Mouse (Mus musculus) 3T3-L1 (cell line): ENCODE measurements at regions not wholly inside any gene's neighbourhood (a gene's known extent, or its start where the extent isn't known, plus 50 kb on each side); places are given as distances from the start of the nearest gene placed in this dataset.

ENCODE experiments used
- DNase-seq: peaks from one replicate; pipeline ENCODE4 v3.0.0-alpha.2; 2015; ENCODE audit warnings: low read depth, low spot score

DNA sequence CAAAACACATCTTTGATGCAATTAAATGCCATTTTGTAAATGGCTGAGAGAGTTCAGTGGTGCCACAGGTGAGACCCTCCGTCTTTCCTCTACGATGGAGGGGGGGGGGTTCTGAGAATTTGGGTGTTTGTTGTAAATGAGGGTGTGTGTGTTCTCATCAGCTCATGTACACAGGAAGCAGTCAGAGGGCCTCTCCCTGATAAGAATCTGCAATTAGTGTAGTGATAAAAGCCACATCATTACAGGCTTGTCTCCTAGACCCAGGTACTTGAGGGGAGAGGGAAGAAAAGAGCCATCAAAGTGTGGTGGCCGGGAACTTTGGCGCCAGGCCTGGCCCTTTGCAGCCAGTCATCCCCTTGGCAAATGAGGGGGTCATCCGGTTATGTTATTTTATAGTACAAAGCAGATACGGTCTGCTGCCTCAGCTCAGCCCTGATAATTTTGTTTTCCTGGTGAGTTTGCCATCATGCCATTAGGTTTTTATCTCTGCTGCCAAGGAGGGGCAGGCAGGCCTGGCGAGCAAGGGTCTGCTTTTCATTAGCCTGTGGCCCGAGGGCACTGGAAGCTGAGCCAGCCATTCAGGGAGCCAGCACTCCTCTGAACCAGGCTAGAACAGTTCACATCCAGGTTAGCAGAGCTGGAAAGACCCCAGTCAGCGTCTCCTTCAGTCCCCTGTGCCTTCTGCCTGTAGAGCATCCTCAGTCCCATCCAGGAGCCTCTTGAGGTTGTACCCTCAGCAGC lies 59.7 kb downstream of the H2al1j start:
- DNase-seq, result peak; percentile 11

DNA sequence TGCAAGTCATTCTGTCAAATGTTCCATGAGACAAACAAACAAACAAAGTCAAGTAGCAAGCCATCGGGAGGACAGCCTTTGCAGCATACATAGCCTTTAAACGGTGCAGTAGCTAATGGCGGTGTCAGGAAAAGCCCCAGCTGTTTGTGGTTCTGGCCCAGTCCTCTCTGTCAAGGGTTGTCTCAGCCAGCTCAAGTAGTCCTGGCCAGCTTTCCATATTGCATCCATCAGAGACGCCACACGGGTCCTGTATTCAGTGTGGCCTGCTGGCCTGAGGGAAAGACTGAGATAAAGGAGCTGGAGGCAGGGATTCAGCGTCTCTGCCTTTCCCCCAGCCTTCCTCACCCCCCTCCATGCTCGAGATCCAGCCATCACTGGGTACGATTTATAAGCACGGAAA lies 61.2 kb downstream of the H2al1j start:
- DNase-seq, result no peak

DNA sequence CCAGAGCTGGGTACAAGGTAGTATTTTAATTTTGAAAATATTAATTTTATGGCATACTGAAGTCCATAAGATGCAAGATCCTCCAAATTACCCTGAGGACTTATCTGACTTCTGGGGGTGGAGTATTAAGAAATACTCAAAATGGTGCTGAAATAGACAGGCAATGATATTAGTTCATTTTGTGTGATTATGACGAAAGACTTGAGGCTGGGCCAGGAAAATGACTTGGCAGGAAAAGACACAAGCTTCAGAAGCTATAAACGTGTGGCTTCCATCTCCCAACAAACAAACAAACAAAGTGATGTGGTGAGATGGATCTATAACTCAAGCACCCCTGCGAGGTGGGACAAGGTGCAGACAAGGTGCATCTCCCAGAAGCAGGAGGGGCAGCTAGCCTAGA lies 72.8 kb downstream of the H2al1j start:
- no peak for DNase-seq

DNA sequence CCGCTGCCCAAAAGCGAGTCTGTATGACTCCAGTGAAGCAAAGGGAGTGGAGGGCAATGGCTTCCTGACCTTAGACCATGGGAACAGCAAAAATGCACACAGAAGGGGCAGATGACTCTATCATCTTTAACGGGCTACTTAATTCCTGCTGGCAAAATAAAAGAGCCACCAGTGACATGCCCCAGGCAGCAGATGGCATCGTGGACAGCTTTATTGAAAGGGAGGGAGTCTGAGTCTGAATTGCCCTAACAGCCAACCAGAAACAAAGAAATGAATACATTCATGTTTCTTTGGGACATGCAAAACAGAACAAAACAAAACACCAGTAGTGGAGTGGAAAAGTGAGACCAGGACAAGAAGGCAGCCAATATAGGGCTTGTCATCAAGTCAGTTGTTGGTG lies 76.7 kb downstream of the H2al1j start:
- no peak for DNase-seq

DNA sequence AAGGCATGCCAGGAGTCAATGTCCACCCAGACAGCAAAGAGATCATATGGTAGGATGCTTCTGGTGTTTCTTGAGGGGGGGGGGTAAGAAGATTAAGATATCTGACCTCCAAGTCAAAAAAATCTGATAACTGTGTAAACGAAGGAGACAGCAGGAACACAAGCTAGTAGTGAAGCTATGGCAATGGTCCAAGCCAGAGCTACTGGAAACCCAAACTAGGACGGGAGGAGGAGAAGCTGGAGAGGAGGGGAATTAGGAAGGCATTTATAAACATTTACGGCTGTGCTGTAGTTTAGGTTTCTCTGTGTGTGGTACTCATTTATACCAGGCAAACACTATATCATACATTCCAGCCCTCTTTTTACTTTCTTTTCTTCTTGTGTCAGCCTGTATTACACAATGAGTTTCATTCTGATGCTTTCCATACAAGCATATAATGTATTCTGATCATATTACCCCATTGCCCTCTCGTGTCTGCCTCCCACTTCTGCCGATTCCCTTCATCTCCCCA lies 84.7 kb downstream of the H2al1j start:
- no peak for DNase-seq

DNA sequence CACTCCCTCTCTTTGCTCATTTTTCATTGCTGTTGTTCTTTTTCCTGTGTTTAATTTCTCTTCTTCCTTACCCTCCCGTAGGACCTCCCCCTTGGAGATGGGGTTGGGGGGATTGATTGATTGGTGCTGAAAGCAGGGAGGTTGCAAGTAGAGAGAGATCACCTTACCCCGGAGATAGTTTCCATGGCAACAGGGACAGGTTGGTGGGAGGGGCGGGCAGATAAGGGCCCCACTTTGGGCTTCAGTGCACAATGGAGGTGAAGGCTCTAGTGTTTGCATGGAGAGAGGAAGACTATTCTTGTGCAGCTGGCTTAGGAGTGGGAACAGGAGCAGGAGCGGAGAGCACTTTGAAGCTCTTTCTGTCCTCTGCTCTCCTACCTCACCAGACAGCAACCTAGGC lies 88.0 kb downstream of the H2al1j start:
- DNase-seq, result no peak

DNA sequence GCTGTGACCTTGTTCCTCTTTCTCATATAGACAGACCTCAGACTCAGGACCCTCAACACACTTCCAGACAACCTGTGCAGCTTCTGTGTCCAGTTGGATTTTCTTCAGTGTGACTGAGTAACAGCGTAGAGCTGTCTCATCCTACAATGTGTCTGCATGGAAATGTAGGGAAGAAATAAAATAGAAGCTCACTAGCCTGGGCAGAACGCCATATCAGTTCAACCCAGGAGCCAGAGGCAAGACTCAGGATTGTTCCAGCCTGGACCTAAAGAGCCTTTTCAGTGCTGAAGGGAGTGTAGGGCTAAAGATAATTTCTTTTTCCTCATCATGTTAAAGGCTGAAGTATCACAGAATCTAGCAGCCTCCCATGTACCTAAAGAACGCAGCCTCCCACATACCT lies 88.9 kb downstream of the H2al1j start:
- no peak for DNase-seq

DNA sequence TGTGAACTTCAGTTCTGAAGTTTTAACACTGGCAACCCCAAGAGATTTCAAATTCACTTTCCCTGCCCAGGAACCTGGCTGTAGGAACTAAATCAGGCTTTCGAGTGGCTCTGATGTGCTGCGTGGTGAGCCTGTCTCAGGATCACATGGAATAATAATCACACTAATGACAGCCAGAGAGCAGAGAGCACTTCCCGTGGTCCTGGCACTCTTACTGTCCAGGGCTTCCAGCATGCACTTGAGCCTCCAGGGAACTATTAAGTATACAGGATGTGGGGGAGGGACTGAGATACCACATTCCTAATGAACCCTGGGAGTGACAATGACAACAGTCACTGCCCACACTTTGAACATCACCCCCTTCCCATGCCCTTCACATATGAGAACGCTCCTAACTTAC lies 90.2 kb downstream of the H2al1j start:
- DNase-seq, result no peak

DNA sequence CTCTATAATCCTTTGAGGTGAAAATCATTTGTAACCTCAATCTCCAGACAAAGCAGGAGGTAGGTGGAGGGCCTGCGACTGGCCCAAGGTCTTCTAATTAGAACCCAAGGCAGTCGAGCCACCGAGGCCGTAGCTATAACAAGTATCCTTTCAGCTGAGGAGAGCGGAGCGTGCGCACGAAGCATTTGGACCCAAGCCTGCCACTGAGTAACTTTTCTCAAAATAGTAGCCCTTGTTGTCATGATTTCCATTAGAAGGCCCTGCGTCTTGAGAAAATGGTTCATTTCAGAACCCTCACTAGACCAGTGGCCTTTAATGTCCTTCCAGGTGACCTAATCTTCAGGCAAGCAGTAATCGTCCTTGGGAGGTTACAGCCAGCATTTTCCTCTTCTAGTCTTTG lies 90.6 kb downstream of the H2al1j start:
- no peak for DNase-seq

DNA sequence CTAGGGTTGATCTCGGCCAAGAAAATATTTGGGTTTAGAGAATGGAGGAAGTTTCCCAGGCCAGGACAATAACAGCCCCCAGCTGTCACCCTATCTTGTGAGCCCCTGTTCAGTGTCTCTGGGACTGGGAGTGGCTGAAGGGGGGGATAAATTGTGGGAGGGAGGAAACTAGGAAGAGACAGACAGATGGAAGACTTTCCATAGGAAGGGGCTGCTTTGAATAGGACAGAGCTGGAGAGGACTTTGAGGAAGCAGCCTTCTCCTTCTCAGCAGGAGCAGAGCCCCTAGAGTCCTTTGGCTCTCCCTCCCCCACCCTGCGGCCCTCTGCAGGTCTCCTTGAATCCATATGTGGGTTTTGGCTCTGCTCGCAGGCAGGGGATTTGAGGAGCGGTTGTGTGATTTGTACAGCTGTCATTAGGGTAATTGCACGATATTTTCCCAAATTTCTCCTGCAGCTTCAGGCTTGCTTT lies 91.6 kb downstream of the H2al1j start:
- no peak for DNase-seq

DNA sequence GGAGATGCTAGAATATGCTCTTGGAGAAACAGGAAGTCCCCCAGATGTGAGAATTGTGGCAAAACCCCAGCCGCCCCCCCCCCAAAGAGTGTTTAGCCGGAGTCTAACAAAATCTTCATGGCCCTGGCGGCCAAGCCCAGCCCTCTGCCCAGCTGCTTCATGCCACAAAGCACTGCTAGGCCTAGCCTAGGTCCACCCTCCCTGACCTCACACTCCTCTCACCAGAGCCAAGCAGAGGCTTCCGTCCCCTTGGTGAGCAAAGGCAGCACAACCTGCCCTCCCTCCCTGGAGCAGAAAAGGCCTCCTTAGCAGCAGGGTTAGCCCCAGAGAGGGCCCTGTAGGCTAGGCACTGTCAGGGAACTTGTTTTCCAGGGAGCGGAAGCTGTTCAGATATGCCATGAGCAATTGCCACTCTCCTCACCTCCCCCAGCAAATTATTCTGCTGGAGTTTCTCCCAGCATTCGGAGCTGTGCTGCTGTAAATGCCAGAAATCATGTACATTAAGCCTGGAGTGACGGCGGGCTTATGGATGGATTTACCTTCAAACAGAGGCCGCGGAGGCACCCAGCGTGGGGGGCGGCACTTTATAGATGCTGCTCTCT lies 104.9 kb downstream of the H2al1j start:
- DNase-seq, result no peak

DNA sequence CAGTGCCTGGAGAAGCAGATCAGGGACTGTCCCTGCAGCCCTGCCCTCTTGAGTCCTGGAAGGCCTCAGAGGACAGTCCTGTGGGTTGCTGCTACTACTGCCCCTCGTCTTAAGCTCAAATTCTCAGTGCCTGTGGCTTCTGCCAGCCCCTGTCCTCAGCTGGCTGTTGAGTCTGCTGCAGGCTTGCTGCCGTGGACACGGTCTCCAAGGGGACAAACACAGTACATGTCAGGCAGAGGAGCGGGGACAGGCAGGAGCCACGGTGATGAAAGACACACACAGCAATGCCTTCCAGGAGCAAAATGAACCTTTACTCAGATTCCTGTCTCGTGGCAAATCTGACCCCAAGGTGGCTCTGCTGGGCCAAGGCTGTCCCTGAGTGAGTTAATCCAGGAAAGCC lies 107.7 kb downstream of the H2al1j start:
- DNase-seq, result no peak

DNA sequence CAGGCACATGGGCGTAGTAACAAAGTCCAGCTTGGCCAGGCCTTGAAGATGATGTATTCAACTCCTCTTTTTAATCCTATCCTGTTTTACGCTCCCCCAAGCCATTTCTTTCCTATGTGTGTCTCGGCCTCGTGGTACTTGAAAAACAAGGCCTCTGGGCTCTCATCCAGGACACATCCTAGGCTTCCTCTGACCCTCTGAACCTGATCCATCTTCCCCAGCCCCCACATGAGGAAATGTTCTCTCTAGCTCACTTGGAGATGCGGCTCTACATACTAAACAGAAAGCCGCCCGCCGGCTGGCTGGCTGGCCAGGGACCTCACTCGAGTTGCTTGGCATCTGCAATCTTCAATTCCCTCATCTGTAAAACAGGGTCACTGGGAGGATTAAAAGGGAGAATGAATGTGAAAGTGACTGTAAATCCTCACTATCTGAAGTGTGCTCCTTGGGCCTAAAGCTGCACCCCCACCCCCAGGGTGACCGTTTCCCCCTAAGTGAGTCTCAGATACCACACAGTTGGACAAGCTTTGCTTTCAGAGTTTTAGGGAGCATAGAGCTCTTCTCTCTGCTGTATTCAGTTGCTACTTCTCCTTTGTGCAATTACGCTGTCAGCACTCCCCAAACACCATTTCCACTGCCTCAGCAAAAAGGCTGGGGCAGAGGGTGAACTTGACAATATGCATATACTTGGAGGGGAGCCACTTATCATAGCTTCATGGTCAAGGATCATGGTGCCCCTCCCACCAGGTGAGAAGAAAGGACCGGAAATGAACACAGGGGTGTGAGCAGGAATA lies 109.7 kb downstream of the H2al1j start:
- no peak for DNase-seq

DNA sequence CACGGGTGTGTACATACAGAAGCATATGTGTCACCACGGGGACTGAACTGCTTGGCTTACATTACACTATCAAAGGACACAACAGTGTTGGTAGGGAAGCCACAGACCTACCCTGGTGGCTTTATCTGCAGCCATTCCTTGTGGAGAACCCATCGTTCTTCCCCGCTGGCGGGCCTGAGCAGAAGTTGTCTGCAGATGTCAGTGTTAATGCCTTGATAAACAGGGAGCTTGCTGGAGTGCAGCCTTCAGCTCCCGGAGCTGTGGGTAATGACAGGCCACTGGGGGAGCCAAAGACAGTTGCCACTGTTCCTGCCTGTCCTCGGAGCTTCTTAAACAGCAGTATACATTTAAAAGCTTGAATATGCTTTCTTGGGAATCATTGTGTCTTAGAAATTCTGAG lies 115.9 kb downstream of the H2al1j start:
- no peak for DNase-seq

DNA sequence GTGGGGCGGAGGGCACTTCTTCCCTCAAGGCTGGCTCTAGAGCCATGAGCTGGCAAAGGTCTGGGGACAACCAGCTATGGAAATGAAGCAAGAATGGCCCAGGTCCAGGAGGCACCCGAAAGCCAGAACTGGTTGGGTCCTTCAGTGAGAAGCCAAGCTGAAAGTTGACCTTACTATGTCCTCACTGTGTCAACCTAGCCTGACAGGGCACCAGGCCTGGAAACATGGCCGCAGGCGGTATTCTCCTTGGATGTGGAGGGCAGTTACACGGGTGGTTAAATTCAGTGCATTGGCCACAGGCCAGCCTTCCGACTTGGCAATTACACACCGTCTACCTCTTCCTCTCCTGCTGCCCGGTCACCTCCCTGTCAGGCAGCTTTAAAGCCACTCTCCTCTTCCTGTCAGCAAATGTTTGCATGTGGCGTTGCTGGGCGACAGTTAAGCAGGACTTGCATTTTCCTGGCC lies 116.7 kb downstream of the H2al1j start:
- no peak for DNase-seq

DNA sequence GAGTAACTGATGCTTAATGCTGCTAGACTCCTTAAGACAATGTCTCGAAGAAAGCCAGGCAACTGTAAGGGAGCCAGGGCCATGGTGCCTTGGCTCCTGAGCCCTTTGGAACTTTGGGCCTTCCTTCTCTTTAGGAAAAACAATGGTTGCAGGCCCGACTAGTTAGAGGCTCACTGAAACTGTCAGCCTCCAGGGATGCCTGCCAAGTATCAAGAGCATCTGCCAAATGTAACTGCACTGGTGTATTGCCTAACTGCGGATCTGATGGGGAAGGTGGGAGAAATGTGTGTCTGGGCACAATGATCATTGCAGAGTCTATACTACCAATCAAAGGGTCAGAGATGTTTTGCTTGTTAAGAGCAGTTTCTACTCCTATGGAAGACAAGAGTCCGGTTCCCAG lies 121.1 kb downstream of the H2al1j start:
- DNase-seq, result peak; percentile 13

DNA sequence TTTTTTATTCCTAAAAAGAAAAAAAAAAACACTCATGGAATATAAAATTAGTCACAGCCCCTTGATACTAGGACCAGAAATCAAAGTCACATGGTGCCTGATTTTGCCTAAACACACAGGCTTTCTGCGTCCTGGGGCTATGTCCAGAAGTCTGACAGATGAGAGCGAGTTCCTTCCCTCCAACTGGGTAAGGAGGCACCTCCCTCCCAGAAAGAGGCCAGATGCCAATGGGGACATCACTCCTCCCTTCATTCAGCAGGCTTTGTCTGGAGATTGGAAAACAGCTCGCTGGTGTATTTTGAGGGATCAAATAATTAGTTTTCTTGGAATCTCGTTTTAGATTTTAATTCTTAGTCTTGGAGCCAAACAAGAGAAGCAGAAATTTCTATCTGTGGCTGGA lies 130.9 kb downstream of the H2al1j start:
- peak; percentile 32 for DNase-seq

DNA sequence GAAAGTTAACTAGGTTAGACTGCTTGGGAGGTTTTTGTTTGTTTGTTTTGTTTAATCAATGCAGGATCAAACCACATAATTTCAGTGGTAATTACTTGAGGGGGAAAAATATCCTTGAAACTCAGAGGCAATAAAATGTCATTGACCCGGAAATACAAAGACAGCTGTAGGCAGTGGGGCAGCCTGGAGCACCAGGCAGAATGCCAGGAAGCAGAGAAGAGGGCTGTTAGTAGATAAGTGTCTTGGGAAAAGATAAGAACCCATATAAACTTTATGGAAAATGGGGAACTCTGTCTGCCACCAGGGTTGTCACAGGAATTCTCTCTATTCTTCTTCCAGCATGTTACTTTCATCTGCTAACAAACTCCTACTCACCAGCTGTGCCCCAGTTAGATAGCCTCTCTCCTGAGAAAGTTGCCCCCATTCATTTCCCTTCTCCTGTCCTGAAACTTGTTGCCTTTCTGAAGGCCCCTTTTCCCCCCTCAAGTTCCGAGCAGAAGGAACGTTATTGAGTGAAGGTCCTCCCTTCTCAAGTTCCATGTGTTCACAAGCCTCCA lies 136.4 kb downstream of the H2al1j start:
- DNase-seq, result no peak

DNA sequence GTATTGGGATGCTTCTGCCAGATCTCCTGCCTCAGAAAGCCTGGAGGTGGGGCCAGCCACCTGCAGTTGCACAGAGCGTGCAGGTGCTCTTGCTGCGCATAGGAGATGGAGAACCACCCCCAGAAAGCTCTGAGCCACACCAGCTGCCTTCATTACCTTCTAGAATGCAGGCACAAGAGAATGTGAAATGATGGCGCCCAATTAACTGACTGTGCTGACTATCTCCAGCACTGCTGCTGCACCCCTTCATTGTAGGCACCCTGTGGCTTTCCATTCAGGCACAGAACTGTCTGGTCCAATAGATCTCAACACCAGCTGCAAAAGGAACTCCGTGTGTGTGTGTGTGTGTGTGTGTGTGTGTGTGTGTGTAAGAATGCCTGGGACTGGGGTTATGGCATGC lies 138.6 kb downstream of the H2al1j start:
- no peak for DNase-seq

DNA sequence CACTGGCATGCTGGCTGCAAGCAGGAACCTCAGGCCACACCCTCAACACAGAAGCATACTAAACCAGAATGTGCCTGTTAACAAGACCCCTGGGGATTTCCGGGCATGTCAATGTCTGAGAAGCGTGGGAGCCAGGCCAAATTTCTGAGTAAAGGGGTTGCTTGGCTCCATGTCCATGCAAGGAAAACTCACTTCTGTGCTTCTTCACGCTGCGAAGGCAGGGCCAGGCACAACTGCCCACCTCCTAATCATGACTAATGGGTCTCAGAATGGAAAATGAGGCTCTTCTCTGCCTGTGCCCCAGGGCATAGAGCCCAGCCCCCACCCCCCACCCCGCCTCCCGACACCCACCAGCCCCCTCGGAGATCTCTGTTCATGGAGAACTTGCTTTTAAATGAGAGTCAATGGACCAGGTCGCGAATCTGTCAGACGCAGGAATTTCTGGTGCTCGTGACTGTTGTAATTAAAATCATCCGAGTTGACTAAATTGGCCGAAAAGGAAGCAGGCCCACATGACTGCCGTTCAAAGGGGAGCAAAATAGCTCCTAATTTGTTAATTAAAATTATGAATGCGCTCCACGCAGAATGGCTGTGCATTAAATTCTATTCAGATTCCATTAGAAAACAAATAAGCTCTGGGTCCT lies 152.2 kb downstream of the H2al1j start:
- peak; percentile 48 for DNase-seq

DNA sequence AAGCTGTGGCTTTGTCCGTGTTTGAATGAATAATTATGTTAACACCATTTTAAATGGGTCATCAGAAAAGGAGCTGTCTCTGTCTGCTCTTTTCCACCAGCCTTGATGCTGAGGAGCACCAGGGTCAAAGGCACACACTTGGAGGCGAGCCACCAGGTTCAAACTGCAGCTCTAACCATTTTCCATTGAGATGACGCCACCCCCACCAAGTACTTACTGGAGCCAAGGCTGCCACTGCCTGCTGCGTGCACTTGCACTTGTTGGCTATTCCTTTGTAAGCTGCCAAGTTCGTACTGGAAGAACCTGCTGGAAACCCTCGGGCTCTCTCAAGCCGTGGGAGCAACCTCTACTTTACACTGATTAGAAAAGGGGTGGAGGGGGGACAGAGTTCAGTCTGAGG lies 154.5 kb downstream of the H2al1j start:
- no peak for DNase-seq

DNA sequence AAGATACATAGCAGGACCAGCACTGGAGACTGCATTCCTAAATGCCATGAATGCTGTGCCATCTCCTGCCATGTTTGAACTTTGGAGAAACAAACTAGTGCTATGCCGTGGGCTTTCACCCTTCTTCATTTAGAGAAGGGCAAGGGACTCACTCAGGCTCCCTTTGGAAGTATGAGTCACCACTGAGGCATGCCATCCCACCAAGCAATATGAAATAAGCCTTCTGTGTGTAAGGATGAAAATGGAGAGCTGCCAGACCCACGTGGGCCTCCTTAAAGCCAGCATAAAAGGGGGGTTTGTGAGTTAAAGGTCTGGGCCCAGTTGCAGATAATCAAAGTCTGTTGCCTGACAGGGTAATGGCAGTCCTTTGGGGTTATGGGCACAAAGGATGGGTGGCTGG lies 159.0 kb downstream of the H2al1j start:
- peak; percentile 89 for DNase-seq
